Mouse (Mus musculus) kidney, postnatal 25 days (tissue): Measurements from ENCODE around the gene Mpl.

ENCODE experiments used
- DNase-seq, 2 experiments: peaks; one replicate each; pipeline ENCODE4 v3.0.0; 2021; ENCODE audit warnings: mixed read lengths in 2 of 2

The Mpl gene

DNA sequence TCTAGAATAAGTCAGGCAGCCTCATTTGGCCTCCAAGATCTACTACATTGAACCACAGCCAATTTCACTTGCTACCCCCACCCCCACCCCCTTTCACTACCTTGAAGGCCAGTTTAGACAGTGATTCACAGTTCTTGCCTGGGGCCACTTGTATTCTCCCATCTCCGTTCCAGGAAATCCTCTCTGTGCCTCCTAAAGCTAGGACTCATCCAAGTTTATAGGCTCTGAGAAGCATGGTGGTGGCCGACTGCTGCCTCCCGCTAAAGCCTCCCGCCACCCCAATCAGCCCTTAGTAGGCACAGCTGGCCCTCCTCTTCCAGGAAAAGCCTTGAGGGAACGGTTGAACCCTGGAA lies 29.9 kb downstream of the Mpl start:
- no peak for DNase-seq

DNA sequence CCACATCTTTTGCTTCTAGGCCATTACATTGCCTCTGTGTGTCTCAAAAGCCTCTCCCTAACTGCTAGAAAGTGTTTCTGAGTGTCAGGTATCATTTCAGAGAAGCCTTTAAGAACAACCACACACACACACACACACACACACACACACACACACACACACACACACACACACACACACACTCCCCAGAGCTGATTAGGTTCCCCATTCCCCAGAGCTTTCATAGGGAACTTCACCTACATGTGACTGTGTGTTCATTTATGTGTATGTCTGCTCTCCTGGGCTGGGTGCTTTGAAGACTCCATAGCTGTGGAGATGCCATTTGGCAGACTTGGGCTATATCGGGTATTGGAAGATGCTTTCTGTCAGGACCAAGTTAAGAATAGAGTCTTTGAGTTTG lies 31.9 kb downstream of the Mpl start:
- DNase-seq: no peak

DNA sequence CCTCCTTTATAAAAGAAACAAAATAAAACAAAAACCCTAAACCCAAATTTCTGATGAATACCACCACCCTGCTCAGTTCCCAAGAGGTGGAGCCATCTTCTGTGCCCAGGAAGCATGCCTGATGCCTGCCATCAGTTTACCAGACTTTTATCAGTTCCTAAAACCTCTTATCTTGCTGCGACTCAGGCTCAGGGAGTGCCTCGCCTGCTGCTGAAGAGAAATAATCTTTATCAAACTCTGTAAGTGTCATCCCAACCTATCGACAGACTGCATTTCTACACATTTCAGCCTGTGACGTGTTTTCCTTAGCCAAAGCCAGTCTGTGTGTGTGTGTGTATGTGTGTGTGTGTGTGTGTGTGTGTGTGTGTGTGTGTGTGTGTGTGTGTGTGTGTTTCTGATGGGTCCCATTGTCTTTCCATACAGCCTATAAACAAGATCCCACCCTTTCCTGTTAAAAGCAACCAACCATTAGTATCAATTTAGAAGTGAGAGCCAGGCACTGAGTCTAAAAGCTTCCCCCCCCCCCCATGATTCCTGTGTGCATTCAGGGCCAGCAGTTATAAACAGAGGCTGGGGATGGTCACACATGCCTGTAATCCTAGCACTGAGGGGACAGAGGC lies 32.7 kb downstream of the Mpl start:
- no peak for DNase-seq

DNA sequence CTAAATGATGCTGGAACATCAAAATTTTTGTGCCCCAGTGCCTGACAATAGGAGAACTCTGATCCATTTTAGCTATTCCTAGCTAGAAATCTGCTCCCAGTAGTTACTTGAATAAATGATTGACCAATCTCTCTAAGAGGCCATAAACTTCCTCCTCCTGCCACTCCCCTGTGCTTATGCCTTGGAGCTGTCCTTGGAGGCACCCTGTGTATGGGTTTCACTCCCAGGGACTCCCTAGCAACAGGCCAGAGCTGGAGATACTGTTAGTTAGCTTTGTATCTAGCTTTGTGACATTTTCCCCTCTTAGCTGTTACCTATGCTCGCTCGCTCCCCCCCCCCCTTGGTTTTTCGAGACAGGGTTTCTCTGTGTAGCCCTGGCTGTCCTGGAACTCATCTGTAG lies 35.9 kb downstream of the Mpl start:
- peak in 1 of 2 experiments; percentile 55 for DNase-seq

DNA sequence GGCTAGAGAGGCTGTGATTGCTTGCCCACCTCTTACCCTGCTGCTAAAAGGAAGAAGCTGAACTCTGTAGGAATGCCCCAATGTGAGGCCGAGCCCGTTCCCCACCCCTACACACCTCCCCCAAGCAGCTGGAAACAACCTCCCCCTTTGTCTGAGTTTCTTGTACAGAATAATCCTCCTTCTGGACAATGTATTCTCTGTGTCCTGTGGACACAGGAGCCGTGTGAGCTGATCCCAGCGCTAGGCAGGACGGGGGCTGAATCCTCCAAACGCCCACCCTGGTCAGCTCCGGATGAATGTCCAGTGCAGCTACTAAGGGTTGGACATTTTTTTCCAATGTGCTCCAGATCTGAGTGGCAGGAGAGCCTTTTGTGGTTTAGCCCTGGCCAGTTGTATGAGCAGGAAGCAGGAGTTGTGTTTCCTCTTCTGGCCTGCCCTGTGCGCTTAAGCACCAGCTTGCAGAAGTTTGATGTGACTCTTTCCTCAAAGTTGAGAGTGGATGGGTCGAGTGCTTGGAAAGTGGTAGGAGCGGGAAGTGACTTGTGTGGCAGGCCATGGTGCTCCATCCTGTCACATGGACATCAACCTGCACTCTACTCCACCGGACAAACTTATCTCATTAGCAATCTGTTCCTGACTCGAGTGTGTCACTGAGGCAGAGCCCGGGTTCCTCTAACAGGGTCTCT lies 40.1 kb downstream of the Mpl start:
- no peak for DNase-seq

DNA sequence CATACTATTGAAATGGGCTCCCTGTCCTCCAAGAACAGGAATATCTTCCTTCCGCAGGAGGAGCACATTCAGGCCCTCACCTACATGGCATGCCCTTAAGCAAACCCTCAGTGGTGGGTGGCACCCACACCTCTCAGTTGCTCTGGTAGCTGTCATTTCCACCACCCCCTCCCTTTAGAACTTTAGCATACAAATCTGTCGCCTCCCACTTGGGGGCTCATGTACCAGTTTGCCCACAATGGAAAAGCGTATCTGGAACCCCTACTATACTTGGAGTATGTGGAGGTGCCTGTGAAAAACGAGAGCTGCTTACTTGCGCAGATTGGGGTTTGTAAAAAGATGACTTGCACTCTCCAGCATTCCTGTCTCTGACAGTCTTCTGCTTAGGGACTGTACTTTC lies 41.0 kb downstream of the Mpl start:
- DNase-seq: no peak

DNA sequence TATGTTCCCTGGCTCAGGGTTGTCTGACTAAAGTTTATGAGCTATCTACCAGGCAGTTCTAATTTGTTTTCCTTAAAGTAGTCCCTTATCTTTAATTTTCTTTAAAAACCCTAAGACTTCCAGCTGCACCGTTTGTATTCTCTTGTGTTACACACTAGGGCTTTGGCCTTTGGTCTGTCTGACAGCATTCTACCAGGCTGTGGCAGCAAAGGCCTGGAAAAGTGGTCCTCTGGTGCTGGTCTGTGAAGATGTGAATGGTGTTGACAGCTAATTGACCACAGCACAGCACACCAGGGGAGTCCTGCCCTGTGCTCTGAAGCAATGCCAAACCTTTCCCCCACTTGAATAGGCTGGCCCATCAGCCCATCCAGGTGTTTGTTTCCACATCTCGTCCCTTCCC lies 41.5 kb downstream of the Mpl start:
- no peak for DNase-seq

DNA sequence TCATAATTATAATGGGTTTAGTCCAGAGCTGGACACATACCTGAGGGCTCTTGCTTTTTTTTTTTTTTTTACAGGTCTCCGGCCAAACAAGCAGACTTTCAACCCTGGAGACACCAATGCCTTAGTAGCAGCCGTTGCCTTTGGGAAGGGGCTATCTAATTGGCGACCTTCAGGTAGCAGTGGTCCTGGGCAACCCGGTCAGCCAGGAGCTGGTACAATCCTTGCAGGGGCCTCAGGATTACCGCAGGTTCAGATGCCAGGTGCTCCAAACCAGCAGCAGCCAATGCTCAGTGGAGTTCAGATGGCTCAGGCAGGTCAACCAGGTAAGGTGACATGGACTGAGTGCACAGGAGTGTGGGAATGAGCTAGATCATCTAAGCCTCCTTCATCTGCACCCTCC lies 43.8 kb downstream of the Mpl start:
- no peak for DNase-seq

DNA sequence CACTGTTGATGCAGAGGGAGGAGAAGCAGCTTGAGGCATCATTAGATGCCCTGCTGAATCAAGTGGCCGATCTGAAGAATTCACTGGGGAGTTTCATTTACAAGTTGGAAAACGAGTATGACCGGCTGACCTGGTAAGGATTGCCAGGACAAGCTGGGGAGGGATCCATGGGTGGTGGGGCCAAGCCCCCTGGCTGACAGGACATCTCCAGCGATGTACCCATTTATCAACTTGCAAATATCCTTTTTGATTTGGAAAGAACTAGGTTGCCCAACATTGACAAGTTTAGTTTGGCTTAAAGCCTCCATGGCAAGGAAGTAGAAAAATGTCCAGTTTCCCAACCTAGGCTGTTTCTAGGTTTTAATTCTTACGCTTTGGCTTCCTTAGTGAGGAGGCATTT lies 46.4 kb downstream of the Mpl start:
- no peak for DNase-seq

DNA sequence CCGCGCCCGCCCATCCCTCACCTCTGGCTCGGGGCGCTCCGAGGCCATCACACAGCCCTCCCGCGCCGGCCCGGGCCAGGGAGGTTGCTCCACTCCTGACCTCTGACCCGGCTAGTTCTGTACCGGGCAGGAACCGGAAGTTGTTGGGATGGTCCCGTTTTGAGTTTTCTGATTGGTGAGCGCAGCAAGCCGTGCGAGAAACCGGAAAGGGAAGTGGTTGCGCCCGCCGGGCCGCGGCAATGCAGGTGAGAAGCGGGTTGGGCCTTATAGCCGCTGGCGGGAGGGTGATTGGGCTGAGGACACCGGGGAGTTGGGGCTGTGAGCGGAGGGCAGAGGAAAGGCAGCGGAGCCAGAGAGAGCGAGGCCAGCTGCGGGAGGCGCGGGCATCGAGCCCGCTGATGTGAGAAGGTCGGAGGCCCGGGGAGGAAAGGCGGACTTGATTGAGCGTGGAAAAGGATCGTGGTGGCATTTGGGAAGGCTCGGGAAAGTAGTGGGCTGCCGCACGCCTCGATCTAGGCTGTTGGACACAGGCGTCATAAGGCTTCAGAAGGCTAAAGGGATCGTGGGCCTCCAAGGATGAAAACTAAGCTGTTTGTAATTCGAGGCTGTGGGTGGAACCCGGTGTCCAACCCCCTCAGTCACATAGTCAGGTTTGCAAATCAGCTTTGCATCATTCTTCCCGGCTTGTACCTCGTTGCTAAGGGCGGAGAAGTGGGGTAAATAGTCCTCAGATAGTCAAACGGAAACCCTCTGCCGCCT lies 48.0 kb downstream of the Mpl start, which contains the start of the genes Szt2 and Med8:
Gene Szt2, minus strand, starts transcription at position 132 of the 759 bp plus-strand sequence.
Gene Med8, plus strand, starts transcription at position 196 of the 759 bp plus-strand sequence.
- peak; percentile 95 to 96 for DNase-seq

DNA sequence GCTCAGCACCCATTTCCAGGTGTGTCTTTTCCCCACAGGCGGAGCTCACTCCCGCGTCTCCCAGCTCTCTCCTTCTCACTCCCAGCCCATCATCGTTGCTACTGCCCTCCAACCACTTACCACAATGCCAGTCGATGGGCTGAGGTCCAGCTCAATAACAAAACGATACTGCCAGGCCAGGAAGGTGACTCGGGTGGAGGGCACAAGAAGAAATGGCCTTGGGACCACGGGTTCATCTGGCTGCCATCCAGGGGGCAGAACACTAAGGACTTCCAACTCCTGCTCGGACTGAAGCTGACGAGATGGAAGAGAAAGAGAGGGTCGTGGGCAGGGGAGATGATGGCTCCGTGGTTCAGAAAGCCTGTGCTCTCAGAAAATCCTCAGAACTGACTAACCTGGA lies 54.6 kb downstream of the Mpl start:
- DNase-seq: peak in 1 of 2 experiments; percentile 13

DNA sequence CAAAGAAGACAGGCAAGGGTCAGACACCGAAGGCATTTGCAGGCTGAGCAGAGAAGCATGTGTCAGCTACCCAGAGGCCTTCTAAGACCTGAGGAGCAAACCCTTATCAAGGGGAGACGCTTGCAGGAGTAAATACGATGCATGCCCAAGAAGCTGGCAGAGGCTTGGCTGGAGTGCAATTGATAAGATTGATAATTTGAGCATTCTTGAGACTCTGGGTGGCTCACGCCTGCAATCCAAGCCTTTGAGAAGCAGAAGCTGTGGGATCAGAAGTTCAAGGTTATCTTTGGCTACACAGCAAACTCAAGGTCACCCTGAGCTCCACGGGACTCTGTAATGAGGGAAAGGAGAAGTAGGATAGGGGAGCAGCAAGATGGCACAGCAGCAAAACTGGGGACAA lies 55.4 kb downstream of the Mpl start:
- DNase-seq: no peak

DNA sequence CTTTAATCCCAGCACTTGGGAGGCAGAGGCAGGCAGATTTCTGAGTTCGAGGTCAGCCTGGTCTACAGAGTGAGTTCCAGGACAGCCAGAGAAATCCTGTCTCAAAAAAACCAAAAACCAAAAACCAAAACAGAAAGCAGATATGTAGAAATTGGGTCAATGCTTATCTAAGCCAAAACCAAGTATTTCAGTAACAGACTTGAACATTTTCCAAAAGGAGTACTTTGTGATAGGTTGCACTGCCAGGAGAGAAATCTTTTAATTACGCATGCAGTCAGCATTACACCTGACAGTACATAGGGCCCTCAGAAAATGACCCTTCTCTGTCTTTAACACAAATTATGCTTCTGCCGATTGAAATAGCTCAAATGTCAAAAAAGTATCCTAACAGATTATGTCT lies 55.9 kb downstream of the Mpl start:
- no peak for DNase-seq

DNA sequence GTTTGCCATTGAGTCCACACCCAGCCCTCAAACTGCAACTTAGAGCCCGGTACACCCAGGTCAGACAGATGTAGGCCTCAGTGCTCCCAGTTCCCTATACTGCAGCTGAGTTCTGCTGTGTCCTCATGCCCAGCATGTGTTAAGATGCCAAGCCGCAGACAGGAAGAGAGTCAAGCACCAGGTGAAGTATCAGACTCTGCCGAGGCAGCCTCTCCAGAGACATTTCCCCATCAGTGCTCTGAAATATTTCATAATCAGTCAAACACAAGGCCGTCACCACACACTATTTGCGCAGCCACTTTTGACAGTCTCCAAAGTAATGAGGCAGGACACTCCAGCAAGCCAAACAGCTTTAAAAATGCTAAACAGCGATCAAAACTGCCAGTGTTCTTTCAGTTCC lies 58.9 kb downstream of the Mpl start:
- DNase-seq: no peak

DNA sequence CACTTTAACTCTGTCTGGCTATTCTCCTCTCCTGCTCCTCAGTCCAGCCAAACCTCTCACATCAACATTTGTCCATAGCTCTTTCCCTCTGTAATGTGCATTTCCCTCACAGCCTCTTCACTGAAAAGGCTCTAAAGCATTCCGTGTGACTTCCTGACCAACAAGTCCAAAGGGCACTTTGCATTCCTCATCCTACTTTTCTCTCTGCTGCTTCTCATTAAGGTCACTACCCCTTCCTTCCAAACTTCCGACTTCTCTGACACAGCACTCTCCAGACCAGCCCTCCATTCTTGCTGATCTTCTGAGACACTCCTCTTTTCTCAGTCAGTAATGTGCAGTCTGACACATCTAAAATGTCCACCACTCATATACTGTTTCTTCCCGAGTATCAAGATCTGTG lies 60.9 kb downstream of the Mpl start:
- peak in 1 of 2 experiments; percentile 14 for DNase-seq

DNA sequence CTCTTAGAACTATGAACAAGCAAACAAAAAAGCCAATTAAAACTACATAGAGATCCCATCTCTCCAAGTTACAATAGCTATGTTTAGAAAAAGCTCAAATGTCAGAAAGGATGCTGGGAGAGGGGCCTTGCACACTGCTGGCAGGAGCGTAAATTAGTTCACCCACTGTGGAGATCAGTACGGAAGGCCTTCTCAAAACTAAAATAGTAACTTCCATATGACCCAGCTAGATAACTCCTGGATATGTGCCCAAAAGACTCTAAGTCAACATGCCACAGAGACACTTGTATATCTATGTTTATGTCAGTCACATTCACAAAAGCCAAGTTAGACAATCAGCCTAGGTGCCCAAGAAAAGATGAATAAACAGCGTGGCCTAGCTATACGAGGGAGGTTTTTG lies 62.0 kb downstream of the Mpl start:
- no peak for DNase-seq

DNA sequence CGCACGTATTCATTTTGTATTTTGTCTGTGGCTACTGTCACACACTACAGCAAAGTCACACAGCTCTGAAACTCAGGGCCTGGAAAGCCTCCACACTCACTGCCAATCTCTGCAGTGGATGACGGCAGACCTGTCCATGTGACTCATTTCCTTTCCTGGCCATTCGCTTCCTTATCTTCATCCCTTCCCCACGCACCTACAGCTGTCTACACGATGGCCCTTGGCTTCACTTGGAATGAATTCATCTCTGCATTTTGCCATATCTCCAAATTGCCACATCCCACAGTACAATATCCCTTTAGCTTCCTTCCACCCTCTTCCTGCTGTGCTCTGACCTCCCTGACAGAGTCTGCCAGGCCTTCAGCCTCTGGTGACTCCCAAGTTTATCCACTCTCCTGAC lies 62.8 kb downstream of the Mpl start:
- DNase-seq: no peak
